Mouse (Mus musculus) hindbrain, embryonic 10.5 days (tissue): ENCODE results near the gene Mob2. TPM values are rescaled to one million over a fixed set of nuclear protein-coding genes. Genes with fewer than 3 reads are reported as not detected.
A peak's percentile ranks its signal among the peaks of the same experiment; 100 is the strongest.

ENCODE experiments used
- DNase-seq: peaks from one replicate; pipeline ENCODE4 v3.0.0-alpha.2; 2017; ENCODE audit warnings: low spot score
- H3K27ac ChIP-seq: fragments of 300-500 bp; sonication (generic); 2 replicates; pipeline ENCODE4 v1.5.1; 2016; ENCODE audit warnings: mild to moderate bottlenecking, moderate library complexity
- H3K27me3 ChIP-seq: fragments of 300-500 bp; sonication (generic); 2 replicates; pipeline ENCODE4 v1.6.1; 2016; ENCODE audit warnings: mild to moderate bottlenecking; ENCODE audit not compliant: poor library complexity, insufficient read depth, severe bottlenecking
- H3K36me3 ChIP-seq: fragments of 300-500 bp; sonication (generic); 2 replicates; pipeline ENCODE4 v1.6.1; 2016; ENCODE audit warnings: mild to moderate bottlenecking, moderate library complexity
- H3K4me1 ChIP-seq: fragments of 300-500 bp; sonication (generic); replicated peaks from 2 replicates; pipeline ENCODE4 v1.6.1; 2016; ENCODE audit warnings: mild to moderate bottlenecking
- H3K4me3 ChIP-seq: fragments of 300-500 bp; sonication (generic); 2 replicates; pipeline ENCODE4 v1.5.1; 2016; ENCODE audit warnings: mild to moderate bottlenecking, moderate library complexity
- H3K9me3 ChIP-seq: fragments of 300-500 bp; sonication (generic); 2 replicates; pipeline ENCODE4 v1.6.1; 2016; ENCODE audit warnings: mild to moderate bottlenecking, moderate library complexity
- WGBS: fragments of 180-500 bp; shearing (Covaris S2); methylation state at CpG from one replicate; pipeline ENCODE4 v1.1.7; 2016; 5-methylcytosine and 5-hydroxymethylcytosine counted together
- polyA plus RNA-seq: library from polyadenylated mRNA; unstranded; fragments of >200 nt; fragmentation: Nextera tagmentation; extraction: Ambion mirVana; gene quantifications from 2 replicates; pipeline ENCODE4 v1.2.1, GENCODE M21; 2016

Mob2 gene
- polyA plus RNA-seq, 1 experiment from 2014 or later, result 61.4 TPM

GRCm38 (mm10) chr7:142087069-142087652 is 26.3 kb upstream of the Mob2 start:
- Histone ChIP-seq H3K36me3 (peaks cover 56% of the 10 kb centered on the region), H3K9me3 (no peaks in the 10 kb centered on the region), H3K27ac (no peak overlapping the region), H3K27me3 (peaks cover 92% of the 10 kb centered on the region), H3K4me1 (peaks cover 57% of the 10 kb centered on the region), H3K4me3 (no peak overlapping the region)
- DNase-seq, result no peak
- whole genome bisulfite sequencing, result 86% methylated on average over 1 of the region's 1 CpGs

GRCm38 (mm10) chr7:142086159-142086905 is 25.5 kb upstream of the Mob2 start:
- no peak for DNase-seq
- peaks cover 53% of the 10 kb centered on the region for H3K4me1 ChIP-seq
- no peak overlapping the region for H3K4me3 ChIP-seq
- 82% methylated on average over 4 of the region's 4 CpGs for WGBS
- H3K9me3 ChIP-seq, result no peaks in the 10 kb centered on the region
- peaks cover 61% of the 10 kb centered on the region for H3K36me3 ChIP-seq
- no peak overlapping the region for H3K27ac ChIP-seq
- H3K27me3 ChIP-seq, result peaks cover 92% of the 10 kb centered on the region

- H3K9me3 ChIP-seq, result no peaks in the 10 kb centered on the region
- no peak for DNase-seq
- no peak overlapping the region for H3K27ac ChIP-seq
- peaks cover 72% of the 10 kb centered on the region for H3K36me3 ChIP-seq
- H3K4me1 ChIP-seq, result peaks cover 38% of the 10 kb centered on the region
- H3K4me3 ChIP-seq, result no peak overlapping the region
- 57% methylated on average over 3 of the region's 3 CpGs for WGBS
- H3K27me3 ChIP-seq, result peaks cover 91% of the 10 kb centered on the region
Measured at GRCm38 (mm10) chr7:142084820-142085219, 24.0 kb upstream of the Mob2 start.

- Histone ChIP-seq H3K27ac (no peak overlapping the region), H3K9me3 (no peaks in the 10 kb centered on the region), H3K36me3 (peaks cover 75% of the 10 kb centered on the region), H3K4me3 (no peak overlapping the region), H3K4me1 (peaks cover 34% of the 10 kb centered on the region), H3K27me3 (peaks cover 91% of the 10 kb centered on the region)
- DNase-seq, result no peak
- 31% methylated on average over 5 of the region's 5 CpGs for WGBS
Measured at GRCm38 (mm10) chr7:142084395-142084794, 23.5 kb upstream of the Mob2 start.

GRCm38 (mm10) chr7:142083588-142084317 is 22.9 kb upstream of the Mob2 start:
- Histone ChIP-seq H3K9me3 (no peaks in the 10 kb centered on the region), H3K4me3 (no peak overlapping the region), H3K4me1 (peaks cover 28% of the 10 kb centered on the region), H3K27me3 (peaks cover 91% of the 10 kb centered on the region), H3K36me3 (peaks cover 76% of the 10 kb centered on the region), H3K27ac (no peak overlapping the region)
- 36% methylated on average over 12 of the region's 12 CpGs for WGBS
- DNase-seq, result no peak

GRCm38 (mm10) chr7:142082607-142083006 is 21.7 kb upstream of the Mob2 start:
- no peaks in the 10 kb centered on the region for H3K9me3 ChIP-seq
- H3K4me3 ChIP-seq, result peak overlapping the region; percentile 48
- no peak for DNase-seq
- H3K36me3 ChIP-seq, result peaks cover 71% of the 10 kb centered on the region
- H3K4me1 ChIP-seq, result peaks cover 17% of the 10 kb centered on the region
- H3K27ac ChIP-seq, result no peak overlapping the region
- peaks cover 89% of the 10 kb centered on the region for H3K27me3 ChIP-seq
- WGBS, result 15% methylated on average over 16 of the region's 16 CpGs

GRCm38 (mm10) chr7:142082179-142082578 is 21.3 kb upstream of the Mob2 start:
- peaks cover 17% of the 10 kb centered on the region for H3K4me1 ChIP-seq
- peaks cover 88% of the 10 kb centered on the region for H3K27me3 ChIP-seq
- no peak overlapping the region for H3K27ac ChIP-seq
- peak overlapping the region; percentile 48 for H3K4me3 ChIP-seq
- WGBS, result 4% methylated on average over 38 of the region's 38 CpGs
- peak; percentile 30 for DNase-seq
- peaks cover 67% of the 10 kb centered on the region for H3K36me3 ChIP-seq
- H3K9me3 ChIP-seq, result no peaks in the 10 kb centered on the region

GRCm38 (mm10) chr7:142081736-142082135 is 20.9 kb upstream of the Mob2 start:
- peaks cover 91% of the 10 kb centered on the region for H3K27me3 ChIP-seq
- no peaks in the 10 kb centered on the region for H3K9me3 ChIP-seq
- peaks cover 63% of the 10 kb centered on the region for H3K36me3 ChIP-seq
- DNase-seq, result peak; percentile 33
- H3K4me1 ChIP-seq, result peaks cover 17% of the 10 kb centered on the region
- peak overlapping the region; percentile 48 for H3K4me3 ChIP-seq
- WGBS, result 24% methylated on average over 17 of the region's 17 CpGs
- H3K27ac ChIP-seq, result no peak overlapping the region

- no peaks in the 10 kb centered on the region for H3K9me3 ChIP-seq
- peaks cover 82% of the 10 kb centered on the region for H3K27me3 ChIP-seq
- peaks cover 17% of the 10 kb centered on the region for H3K4me1 ChIP-seq
- peaks cover 54% of the 10 kb centered on the region for H3K36me3 ChIP-seq
- H3K4me3 ChIP-seq, result no peak overlapping the region
- WGBS, result 57% methylated on average over 2 of the region's 2 CpGs
- no peak overlapping the region for H3K27ac ChIP-seq
- no peak for DNase-seq
Measured at GRCm38 (mm10) chr7:142080876-142081275, 20.0 kb upstream of the Mob2 start.

GRCm38 (mm10) chr7:142079365-142079764 is 18.5 kb upstream of the Mob2 start:
- DNase-seq, result no peak
- peaks cover 83% of the 10 kb centered on the region for H3K27me3 ChIP-seq
- no peak overlapping the region for H3K4me3 ChIP-seq
- peaks cover 40% of the 10 kb centered on the region for H3K36me3 ChIP-seq
- no peak overlapping the region for H3K27ac ChIP-seq
- no peaks in the 10 kb centered on the region for H3K9me3 ChIP-seq
- H3K4me1 ChIP-seq, result peaks cover 17% of the 10 kb centered on the region
- 59% methylated on average over 5 of the region's 5 CpGs for WGBS

GRCm38 (mm10) chr7:142077138-142077537 is 16.3 kb upstream of the Mob2 start:
- Histone ChIP-seq H3K36me3 (peaks cover 20% of the 10 kb centered on the region), H3K4me3 (no peak overlapping the region), H3K27ac (no peak overlapping the region), H3K27me3 (peaks cover 67% of the 10 kb centered on the region), H3K4me1 (peaks cover 5% of the 10 kb centered on the region), H3K9me3 (no peaks in the 10 kb centered on the region)
- no peak for DNase-seq
- WGBS, result 77% methylated on average over 3 of the region's 3 CpGs

- H3K36me3 ChIP-seq, result peaks cover under 1% of the 10 kb centered on the region; the same call in 1 of the 2 replicates
- no peak overlapping the region for H3K4me3 ChIP-seq
- H3K9me3 ChIP-seq, result no peaks in the 10 kb centered on the region
- WGBS, result 72% methylated on average over 8 of the region's 8 CpGs
- H3K4me1 ChIP-seq, result peaks cover 7% of the 10 kb centered on the region; the same call in 1 of the 2 replicates
- no peak for DNase-seq
- H3K27me3 ChIP-seq, result peaks cover 50% of the 10 kb centered on the region
- H3K27ac ChIP-seq, result no peak overlapping the region
Measured at GRCm38 (mm10) chr7:142074146-142074886, 13.5 kb upstream of the Mob2 start.
